Comparison of ENCODE assay signal across 9 mouse cellular contexts in genomic region chr11:44696539-44697201, GRCm38 (mm10).
A peak's percentile ranks its signal among the peaks of the same experiment; 100 is the strongest.
DNase-seq lines count a peak whose midpoint lies in the region; ATAC-seq and TF ChIP-seq lines count a peak whose summit lies in the region.
"Had no signal": no experiment of that assay in that cellular context is flagged by ENCODE, and none has a peak within 500 bp of the region (broad histone marks: within the 10 kb centered on the region; RNA-seq: fewer than 3 reads in every experiment).

No protein-coding gene starts in this region.

- peak; percentile 75 to 85 for DNase-seq in kidney, postnatal 4 days
- DNase-seq in kidney, adult 2 months, result no peak
- DNase-seq in embryo, embryonic 11.5 days (ENCODE audit: low read depth, low spot score), result peak; percentile 51
- DNase-seq in layer of hippocampus, adult 11-12 months (ENCODE audit: low spot score), result no peak
- no peak for DNase-seq in frontal cortex, postnatal 36 days (ENCODE audit: low spot score in 2 of 2)

- peak overlapping the region; percentile 23; the same call in 1 of the 2 replicates for H3K9ac ChIP-seq in limb, embryonic 12.5 days (replicated peaks)
- no peak overlapping the region for H3K9ac ChIP-seq in stomach, embryonic 15.5 days
- H3K9ac ChIP-seq: liver, embryonic 15.5 days had no signal

- H3K4me1 ChIP-seq in kidney, adult 2 months (ENCODE audit: control insufficient read depth, insufficient read depth, low read length), result no peaks in the 10 kb centered on the region
- H3K4me1 ChIP-seq in limb, embryonic 12.5 days (replicated peaks), result peaks cover 51% of the 10 kb centered on the region
- H3K4me1 ChIP-seq in stomach, embryonic 15.5 days, result 0 out of 2 replicates have a peak, but pooled peaks cover 9% of the 10 kb centered on the region
- H3K4me1 ChIP-seq: liver, embryonic 15.5 days had no signal

- TF ChIP-seq POLR2A in kidney, adult 2 months (IDR thresholded peaks at IDR 0.05; ENCODE audit: low read depth, low read length), result no peak

- H3K9me3 ChIP-seq in limb, embryonic 12.5 days, result no peaks in the 10 kb centered on the region
- no peaks in the 10 kb centered on the region for H3K9me3 ChIP-seq in stomach, embryonic 15.5 days
- H3K9me3 ChIP-seq: liver, embryonic 15.5 days had no signal

- H3K27me3 ChIP-seq in kidney, adult 2 months (replicated peaks; ENCODE audit: control insufficient read depth, insufficient read depth, low read length), result no peaks in the 10 kb centered on the region
- no peaks in the 10 kb centered on the region; the same call in 1 of the 2 replicates for H3K27me3 ChIP-seq in limb, embryonic 12.5 days
- H3K27me3 ChIP-seq in stomach, embryonic 15.5 days (replicated peaks), result no peaks in the 10 kb centered on the region

- ATAC-seq in limb, embryonic 12.5 days (ENCODE audit: insufficient number of reproducible peaks, insufficient read depth, low FRiP score, low TSS enrichment, low read depth), result 0 out of 2 replicates have a peak, but pooled peaks have one; percentile 58
- no peak; the same call in 1 of the 2 replicates for ATAC-seq in stomach, embryonic 15.5 days (ENCODE audit: insufficient read depth, low FRiP score, low read depth)
- ATAC-seq in erythroid progenitor cell, adult 5-6 weeks (replicated peaks; ENCODE audit: low FRiP score, poor library complexity, severe bottlenecking), result no peak

- WGBS in kidney, adult 2 months, result 20% methylated on average over 16 of the region's 16 CpGs
- WGBS in limb, embryonic 12.5 days, result 5% methylated on average over 16 of the region's 16 CpGs
- 18% methylated on average over 16 of the region's 16 CpGs for WGBS in stomach, embryonic 15.5 days

- TF ChIP-seq CTCF in kidney, adult 2 months (conservative IDR thresholded peaks at IDR 0.05; ENCODE audit: insufficient read depth, insufficient read length, low read depth, low read length), result no peak

- H3K36me3 ChIP-seq in kidney, adult 2 months (ENCODE audit: control insufficient read depth, insufficient read depth, low read length), result no peaks in the 10 kb centered on the region
- H3K36me3 ChIP-seq in limb, embryonic 12.5 days, result no peaks in the 10 kb centered on the region
- no peaks in the 10 kb centered on the region for H3K36me3 ChIP-seq in stomach, embryonic 15.5 days
- H3K36me3 ChIP-seq: liver, embryonic 15.5 days had no signal

- H3K27ac ChIP-seq in kidney, adult 2 months (ENCODE audit: insufficient read depth, low read depth, low read length), result no peak overlapping the region
- 0 out of 2 replicates have a peak overlapping the region, but pooled peaks have one; percentile 29 for H3K27ac ChIP-seq in limb, embryonic 12.5 days
- no peak overlapping the region for H3K27ac ChIP-seq in stomach, embryonic 15.5 days
- H3K27ac ChIP-seq: liver, embryonic 15.5 days had no signal

- H3K4me3 ChIP-seq in kidney, adult 2 months (ENCODE audit: insufficient read depth, low read depth, low read length), result no peak overlapping the region
- peak overlapping the region; percentile 7; the same call in 1 of the 2 replicates for H3K4me3 ChIP-seq in limb, embryonic 12.5 days (replicated peaks)
- H3K4me3 ChIP-seq in stomach, embryonic 15.5 days (replicated peaks), result no peak overlapping the region
- H3K4me3 ChIP-seq: liver, embryonic 15.5 days had no signal

- H3K4me2 ChIP-seq in limb, embryonic 12.5 days, result peak overlapping the region; percentile 46
- peak overlapping the region; percentile 20; the same call in 1 of the 2 replicates for H3K4me2 ChIP-seq in stomach, embryonic 15.5 days
- H3K4me2 ChIP-seq: liver, embryonic 15.5 days had no signal

Comparison
In these comparisons a context has a peak if more than half of its experiments do, and no peak if none do; other contexts are left out.
1. DNase-seq: peak in kidney, postnatal 4 days (2 of 2) and embryo, embryonic 11.5 days (single experiment); none in kidney, adult 2 months (single experiment), layer of hippocampus, adult 11-12 months (single experiment) and frontal cortex, postnatal 36 days (0 of 2).